Mouse (Mus musculus) cerebellum, adult 9-10 months (tissue): Measurements from ENCODE around the gene 1600014C10Rik.

Experiments
- DNase-seq: peaks from one replicate; pipeline ENCODE4 v3.0.0; 2022

Gene 1600014C10Rik

DNA sequence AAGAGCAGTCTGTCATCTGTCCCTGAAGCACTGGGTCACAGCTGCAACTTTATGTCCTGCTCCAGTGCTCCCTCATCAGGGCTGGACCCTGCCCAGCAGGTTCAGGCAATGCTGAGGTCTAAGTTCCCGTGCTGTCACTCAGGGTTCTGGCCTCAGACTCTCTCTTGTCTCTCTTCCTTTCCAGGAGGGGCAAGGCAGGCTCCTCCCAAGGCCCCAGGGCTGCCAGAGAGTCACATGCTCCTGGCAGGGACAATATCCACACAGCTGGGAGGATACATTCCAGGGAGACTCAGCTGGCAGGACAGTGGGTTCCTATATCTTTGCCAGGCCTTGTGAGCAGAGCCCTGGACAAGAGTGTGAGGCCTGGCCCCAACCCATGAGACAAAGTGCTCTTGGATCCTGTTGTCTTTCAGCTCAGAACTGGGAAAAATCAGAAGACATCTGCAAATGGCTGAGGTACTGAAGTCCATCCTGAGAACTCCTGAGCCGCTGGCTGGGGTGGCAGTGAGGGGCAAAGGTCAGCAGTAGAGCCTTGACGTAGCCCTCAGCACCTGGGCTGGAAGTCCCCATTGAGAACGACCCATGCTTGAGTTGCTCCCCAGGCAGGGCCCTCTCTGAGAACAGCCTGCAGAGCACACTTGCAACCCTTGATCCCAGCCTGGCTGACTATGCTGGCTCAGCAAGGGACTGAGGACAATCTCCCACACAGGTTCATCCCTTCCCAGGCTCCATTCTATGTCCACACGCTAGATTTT is 34.6 kb downstream of the 1600014C10Rik start:
- peak; percentile 64 for DNase-seq

- peak; percentile 29 for DNase-seq
Observed at GRCm38 (mm10) chr7:38218631-38219367, 35.8 kb downstream of the 1600014C10Rik start.

DNA sequence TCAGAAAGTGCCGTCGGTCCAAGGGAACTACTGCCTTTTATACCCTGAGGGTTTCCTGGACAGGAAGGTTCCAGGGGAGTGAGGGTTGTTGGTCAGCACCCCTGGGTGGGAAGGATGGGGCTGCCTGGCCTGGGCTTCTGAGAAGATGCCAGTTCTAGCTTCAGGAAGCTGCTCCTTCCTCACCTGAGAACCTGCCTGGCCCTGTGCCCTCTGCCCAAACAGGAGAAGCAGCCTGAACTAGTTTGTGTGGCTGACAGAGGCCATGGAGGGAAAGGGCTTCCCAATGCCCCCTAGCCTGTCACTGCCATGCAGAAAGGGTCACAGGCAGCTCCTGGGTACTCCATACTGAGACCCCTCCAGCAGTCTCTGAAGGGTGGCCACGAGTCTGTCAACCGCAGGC is 36.5 kb downstream of the 1600014C10Rik start:
- DNase-seq = peak; percentile 46

GRCm38 (mm10) chr7:38220866-38221265 is 37.8 kb downstream of the 1600014C10Rik start:
- DNase-seq = no peak

GRCm38 (mm10) chr7:38224577-38225369 is 41.8 kb downstream of the 1600014C10Rik start:
- peak; percentile 96 for DNase-seq

DNA sequence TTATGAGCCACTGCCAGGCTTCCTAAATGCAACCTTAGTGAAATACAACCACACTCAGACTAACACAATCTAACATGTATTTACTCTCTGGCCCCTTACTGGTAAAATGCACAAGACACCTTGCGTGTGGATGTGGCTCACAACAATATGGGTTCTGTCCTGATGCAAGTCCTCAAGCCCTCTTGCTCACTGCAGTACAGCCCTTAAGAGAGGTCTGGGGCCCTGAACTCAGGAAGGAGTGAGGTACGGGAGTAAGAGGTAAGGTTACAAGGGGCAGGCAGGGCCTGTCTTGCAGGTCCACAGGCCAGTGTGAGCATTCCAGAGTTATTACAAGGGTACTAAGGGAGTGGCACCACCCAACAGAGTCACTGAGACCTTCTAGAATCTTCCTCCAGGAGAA is 43.2 kb downstream of the 1600014C10Rik start:
- peak; percentile 58 for DNase-seq

DNA sequence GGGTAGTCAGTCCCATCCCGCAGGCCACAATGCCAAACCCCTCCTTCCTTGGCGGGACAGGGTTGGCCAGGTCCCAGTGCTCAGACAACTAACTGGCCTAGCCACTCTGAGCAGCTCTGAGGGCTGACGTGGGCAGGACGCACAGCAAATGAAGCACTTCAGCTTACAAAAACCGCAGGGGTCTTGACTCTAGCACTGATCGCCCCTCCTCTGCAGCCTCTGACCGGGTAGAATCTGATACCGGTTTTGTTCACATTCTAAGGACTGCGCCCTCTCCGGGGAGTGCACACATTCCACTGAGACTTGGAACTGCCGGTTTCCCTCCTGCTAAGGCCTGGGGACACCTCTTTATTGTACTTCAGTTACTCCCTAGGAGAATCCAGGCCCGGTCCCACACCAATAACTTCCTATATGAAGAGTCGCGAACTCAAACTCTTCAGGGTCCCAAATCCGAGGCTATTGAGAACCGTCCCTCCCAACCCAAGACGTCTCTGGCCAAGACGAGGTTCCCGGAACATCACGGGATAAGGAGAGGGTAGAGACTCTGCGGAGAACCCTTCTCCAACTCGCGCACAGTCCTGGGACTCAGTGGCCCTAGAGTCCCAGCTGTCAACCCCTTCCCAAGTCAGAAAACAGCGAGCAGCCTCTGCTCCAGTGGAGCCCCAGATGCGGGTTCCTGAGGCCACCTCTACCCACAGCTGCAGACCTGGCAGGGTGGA is 44.3 kb downstream of the 1600014C10Rik start:
- peak; percentile 95 for DNase-seq

DNA sequence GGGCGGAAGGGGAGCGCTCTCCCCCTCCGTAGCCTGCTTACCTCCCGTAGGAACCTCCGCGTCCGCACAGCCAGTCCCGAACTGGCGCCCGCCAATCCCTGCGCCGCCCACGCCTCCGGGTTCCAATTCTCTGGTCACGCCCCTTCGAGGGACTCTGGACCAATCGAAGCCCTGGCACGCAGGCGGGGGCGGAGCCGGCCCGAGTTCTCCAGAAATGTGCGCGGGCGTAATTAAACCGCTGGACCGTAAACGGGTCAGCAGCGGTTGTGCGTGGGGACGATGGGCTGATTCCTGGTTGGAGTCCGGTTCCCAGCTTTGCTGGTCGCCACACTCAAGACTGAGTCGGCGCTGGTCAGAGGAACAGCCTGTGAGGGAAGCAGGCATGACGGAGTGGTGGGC is 44.9 kb downstream of the 1600014C10Rik start, which contains the start of gene Plekhf1:
Gene Plekhf1, minus strand, starts transcription at position 117 of the 399 bp plus-strand sequence.
- peak; percentile 96 for DNase-seq

DNA sequence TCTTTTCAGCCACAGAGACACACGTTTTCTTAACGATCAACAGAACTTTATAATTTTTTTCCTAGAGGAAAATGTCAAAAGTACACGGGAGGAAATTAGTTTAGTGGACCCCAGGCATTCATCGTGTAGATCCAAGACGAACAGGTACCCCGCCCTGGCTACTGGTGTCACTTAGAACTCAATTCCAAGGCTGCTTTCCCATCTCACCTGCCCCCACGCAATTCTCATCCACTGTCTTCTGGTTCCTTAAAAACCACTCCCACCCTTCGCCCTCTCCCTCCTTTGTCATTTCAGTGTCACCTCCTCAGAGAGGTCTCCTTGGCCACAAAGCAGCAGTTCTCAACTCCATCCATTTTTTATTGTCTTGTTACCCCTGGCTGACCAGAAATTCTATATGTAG is 45.3 kb downstream of the 1600014C10Rik start:
- no peak for DNase-seq

DNA sequence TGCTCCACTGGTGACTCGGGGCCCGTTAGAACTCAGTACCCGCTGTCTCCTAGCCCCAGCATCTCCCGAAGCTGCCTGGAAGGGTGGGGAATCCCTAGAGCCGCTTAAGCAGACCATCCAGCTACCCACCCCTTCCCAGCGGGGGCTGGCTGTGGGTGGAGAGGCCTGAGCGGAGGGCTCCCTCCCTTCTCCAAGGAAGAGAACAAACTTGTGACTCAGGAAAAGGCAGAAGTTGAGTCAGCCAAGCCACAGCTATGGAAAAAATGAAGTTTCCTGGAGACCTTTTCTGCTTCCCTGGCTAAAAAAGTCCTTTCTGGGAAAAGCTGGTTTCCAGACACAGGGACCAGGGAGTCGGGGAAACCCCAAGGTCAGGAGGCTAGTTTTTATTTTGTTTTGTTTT is 47.3 kb downstream of the 1600014C10Rik start:
- peak; percentile 22 for DNase-seq

DNA sequence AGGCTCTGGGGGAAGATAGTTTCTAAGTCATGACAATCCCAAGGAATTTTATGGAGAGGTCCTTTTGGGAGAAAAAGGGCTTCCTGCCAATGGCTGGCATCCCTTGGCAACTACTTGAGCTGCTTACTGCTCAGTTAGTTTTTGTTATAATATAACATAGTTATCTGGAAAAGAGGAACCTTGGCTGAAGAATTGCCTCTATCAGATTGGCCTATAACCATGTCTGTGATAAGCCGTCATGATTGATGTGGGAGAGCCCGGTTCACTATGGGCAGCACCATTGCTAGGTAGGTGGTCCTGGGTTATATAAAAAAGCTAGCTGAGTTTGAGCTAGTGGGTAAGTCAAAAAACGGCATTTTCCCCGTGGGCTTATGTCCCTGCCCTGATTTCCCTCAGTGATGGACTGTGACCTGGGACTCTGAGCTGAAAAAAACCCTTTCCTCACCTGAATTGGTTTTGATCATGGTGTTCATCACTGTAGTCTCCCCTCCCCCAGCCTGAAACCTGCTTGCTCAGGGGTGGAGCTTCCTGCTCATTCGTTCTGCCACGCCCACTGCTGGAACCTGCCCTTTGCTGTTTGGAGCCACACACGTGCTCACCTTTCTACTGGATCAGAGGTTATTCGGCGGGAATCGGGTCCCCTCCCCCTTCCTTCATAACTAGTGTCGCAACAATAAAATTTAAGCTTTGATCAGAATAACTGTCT is 53.5 kb downstream of the 1600014C10Rik start:
- DNase-seq = peak; percentile 9

GRCm38 (mm10) chr7:38237140-38237539 is 54.1 kb downstream of the 1600014C10Rik start:
- no peak for DNase-seq

DNA sequence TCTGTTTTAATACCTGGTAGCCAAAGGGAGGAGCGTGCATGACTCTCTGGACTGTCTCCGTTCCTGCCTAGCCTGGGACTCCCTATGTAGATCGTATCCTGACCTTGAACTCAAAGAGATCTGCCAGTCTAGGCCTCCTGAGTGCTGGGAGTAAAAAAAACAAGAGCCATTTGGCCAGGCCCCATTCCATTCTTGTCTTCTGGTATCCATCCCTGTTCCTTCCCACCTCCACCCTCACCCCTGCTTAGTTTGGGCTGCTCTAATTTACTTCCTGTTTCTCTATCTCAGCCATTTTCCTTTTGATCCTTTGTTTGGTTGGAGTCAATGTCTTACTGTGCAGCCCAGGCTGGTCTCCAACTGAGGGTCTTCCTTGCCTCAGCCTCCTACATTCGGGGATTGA is 59.4 kb downstream of the 1600014C10Rik start:
- no peak for DNase-seq
